Mouse (Mus musculus) erythroblast, embryonic 14.5 days (primary cell): ENCODE data around the gene Shroom3. TPM values are rescaled to one million over a fixed set of nuclear protein-coding genes. Genes with fewer than 3 reads are reported as not detected.

Experiments
- H3K27me3 ChIP-seq: 2 replicates; pipeline ENCODE4 v1.6.1; 2012; ENCODE audit warnings: inconsistent platforms; ENCODE audit not compliant: control insufficient read depth
- H3K36me3 ChIP-seq: 2 replicates; pipeline ENCODE4 v1.6.1; 2012; ENCODE audit warnings: mild to moderate bottlenecking, inconsistent platforms; ENCODE audit not compliant: control insufficient read depth
- H3K4me1 ChIP-seq: 2 replicates; pipeline ENCODE4 v1.6.1; 2012; ENCODE audit warnings: inconsistent platforms; ENCODE audit not compliant: control insufficient read depth
- H3K4me3 ChIP-seq: replicated peaks from 2 replicates; pipeline ENCODE3; 2012; ENCODE audit warnings: moderate library complexity, mild to moderate bottlenecking, inconsistent platforms
- H3K9me3 ChIP-seq: 2 replicates; pipeline ENCODE4 v1.6.1; 2012; ENCODE audit warnings: low read length, inconsistent platforms, mixed read lengths; ENCODE audit not compliant: control insufficient read depth
- GATA1 ChIP-seq: IDR thresholded peaks from 2 replicates; pipeline ENCODE4 v1.6.1; 2012; ENCODE audit warnings: low read length, inconsistent platforms, mixed read lengths
- TAL1 ChIP-seq: IDR thresholded peaks from 3 replicates; pipeline ENCODE4 v1.6.1; 2012; ENCODE audit warnings: low read length, inconsistent platforms, mixed read lengths
- polyA plus RNA-seq: library from polyadenylated mRNA; stranded (reverse); fragments of >175 nt; gene quantifications from 2 replicates; pipeline ENCODE4 v1.2.3, GENCODE M21; 2012

Shroom3 gene
- polyA plus RNA-seq, 1 experiment: 0.04 TPM

- TF ChIP-seq TAL1: no peak
- no peak for TF ChIP-seq GATA1
- Histone ChIP-seq H3K4me1 (no peaks in the 10 kb centered on the region), H3K9me3 (peaks cover 2% of the 10 kb centered on the region; the same call in 1 of the 2 replicates), H3K36me3 (no peaks in the 10 kb centered on the region), H3K27me3 (no peaks in the 10 kb centered on the region), H3K4me3 (no peak overlapping the region)
These were observed 9.2 kb downstream of the Shroom3 start for GRCm38 (mm10) chr5:92692206-92693007.

GRCm38 (mm10) chr5:92693744-92694143, 10.5 kb downstream of the Shroom3 start:
- H3K9me3 ChIP-seq: peaks cover 2% of the 10 kb centered on the region; the same call in 1 of the 2 replicates
- TF ChIP-seq GATA1: no peak
- TF ChIP-seq TAL1: no peak
- no peaks in the 10 kb centered on the region for H3K27me3 ChIP-seq
- H3K4me3 ChIP-seq: no peak overlapping the region
- H3K4me1 ChIP-seq: no peaks in the 10 kb centered on the region
- no peaks in the 10 kb centered on the region for H3K36me3 ChIP-seq

- H3K4me3 ChIP-seq: no peak overlapping the region
- TF ChIP-seq GATA1: no peak
- no peak for TF ChIP-seq TAL1
- peaks cover 2% of the 10 kb centered on the region; the same call in 1 of the 2 replicates for H3K9me3 ChIP-seq
- peaks cover 3% of the 10 kb centered on the region; the same call in 1 of the 2 replicates for H3K27me3 ChIP-seq
- H3K36me3 ChIP-seq: no peaks in the 10 kb centered on the region
- H3K4me1 ChIP-seq: no peaks in the 10 kb centered on the region
These were observed 11.2 kb downstream of the Shroom3 start for GRCm38 (mm10) chr5:92694316-92694995.

- TF ChIP-seq TAL1 (no peak), GATA1 (no peak)
- H3K4me1 ChIP-seq: no peaks in the 10 kb centered on the region
- peaks cover 3% of the 10 kb centered on the region; the same call in 1 of the 2 replicates for H3K27me3 ChIP-seq
- no peak overlapping the region for H3K4me3 ChIP-seq
- H3K36me3 ChIP-seq: no peaks in the 10 kb centered on the region
- peaks cover 2% of the 10 kb centered on the region; the same call in 1 of the 2 replicates for H3K9me3 ChIP-seq
These were observed 15.0 kb downstream of the Shroom3 start for GRCm38 (mm10) chr5:92698131-92698836.

- 0 out of 2 replicates have a peak, but pooled peaks cover 2% of the 10 kb centered on the region for H3K9me3 ChIP-seq
- no peaks in the 10 kb centered on the region for H3K4me1 ChIP-seq
These were observed 15.7 kb downstream of the Shroom3 start for GRCm38 (mm10) chr5:92698837-92699529.

GRCm38 (mm10) chr5:92701750-92702149, 18.5 kb downstream of the Shroom3 start:
- no peaks in the 10 kb centered on the region for H3K4me1 ChIP-seq
- no peak overlapping the region for H3K4me3 ChIP-seq
- peaks cover 3% of the 10 kb centered on the region; the same call in 1 of the 2 replicates for H3K27me3 ChIP-seq
- TF ChIP-seq GATA1 (no peak), TAL1 (no peak)
- H3K9me3 ChIP-seq: 0 out of 2 replicates have a peak, but pooled peaks cover 2% of the 10 kb centered on the region
- no peaks in the 10 kb centered on the region for H3K36me3 ChIP-seq

More at GRCm38 (mm10) chr5:92698837-92699529, 15.7 kb downstream of the Shroom3 start:
- Histone ChIP-seq H3K27me3 (peaks cover 3% of the 10 kb centered on the region; the same call in 1 of the 2 replicates), H3K4me3 (no peak overlapping the region), H3K36me3 (no peaks in the 10 kb centered on the region)
- TF ChIP-seq GATA1 (no peak), TAL1 (no peak)

GRCm38 (mm10) chr5:92703671-92704070, 20.4 kb downstream of the Shroom3 start:
- Histone ChIP-seq H3K4me1 (no peaks in the 10 kb centered on the region), H3K4me3 (no peak overlapping the region), H3K27me3 (peaks cover 3% of the 10 kb centered on the region; the same call in 1 of the 2 replicates), H3K36me3 (no peaks in the 10 kb centered on the region), H3K9me3 (0 out of 2 replicates have a peak, but pooled peaks cover 2% of the 10 kb centered on the region)
- TF ChIP-seq TAL1 (no peak), GATA1 (no peak)

GRCm38 (mm10) chr5:92707921-92708491, 24.8 kb downstream of the Shroom3 start:
- H3K27me3 ChIP-seq: no peaks in the 10 kb centered on the region
- no peaks in the 10 kb centered on the region for H3K36me3 ChIP-seq
- H3K4me3 ChIP-seq: no peak overlapping the region
- H3K9me3 ChIP-seq: 0 out of 2 replicates have a peak, but pooled peaks cover 2% of the 10 kb centered on the region
- no peak for TF ChIP-seq GATA1
- no peak for TF ChIP-seq TAL1
- H3K4me1 ChIP-seq: no peaks in the 10 kb centered on the region
